Mouse (Mus musculus): Measurements from ENCODE around the gene Psmc1.

Psmc1 gene

GRCm38 (mm10) chr12:100172481-100172880, 62.5 kb downstream of the Psmc1 start:
- no peak for DNase-seq (ENCODE audit: low spot score in 2 of 2)

Data from left cerebral cortex, adult 9 months (tissue).